Mouse (Mus musculus): ENCODE measurements around the gene Tfrc. TPM values are rescaled to one million over a fixed set of nuclear protein-coding genes. Genes with fewer than 3 reads are reported as not detected.

Gene Tfrc
- total and polyA plus RNA-seq, 3 experiments: 14.2 to 620 (median 507) TPM

DNA sequence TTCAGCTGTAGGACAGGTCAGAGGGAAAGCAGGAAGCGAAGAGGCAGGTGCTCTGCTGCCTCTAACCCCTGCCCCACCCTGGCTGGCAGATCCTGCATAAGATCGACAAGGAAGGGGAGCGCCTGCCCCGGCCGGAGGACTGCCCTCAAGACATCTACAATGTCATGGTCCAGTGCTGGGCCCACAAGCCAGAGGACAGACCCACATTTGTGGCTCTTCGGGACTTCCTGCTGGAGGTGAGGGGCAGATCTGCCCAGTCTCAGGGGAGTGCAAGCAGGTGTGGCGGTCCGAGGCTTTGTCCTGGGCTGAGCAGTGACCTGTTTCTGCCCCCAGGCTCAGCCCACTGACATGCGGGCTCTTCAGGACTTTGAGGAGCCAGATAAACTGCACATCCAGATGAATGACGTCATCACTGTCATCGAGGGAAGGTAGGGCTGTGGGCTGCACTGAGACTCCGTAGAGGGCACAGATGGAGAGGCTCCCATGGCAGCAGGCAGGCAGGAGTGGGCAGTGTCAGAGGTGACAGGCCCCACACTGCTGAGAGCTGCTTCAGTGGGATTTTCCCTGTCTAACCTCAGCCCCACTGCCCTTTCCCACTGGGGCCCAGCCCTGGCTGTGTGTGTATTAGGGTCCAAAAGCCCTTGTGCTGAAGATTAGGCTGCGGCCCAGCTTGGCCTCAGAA, 62.6 kb downstream of the Tfrc start:
- ATAC-seq (ENCODE audit: extremely low read depth, insufficient number of reproducible peaks, low FRiP score, poor library complexity, severe bottlenecking) (no peak), DNase-seq (ENCODE audit: low spot score) (no peak)
- H3K4me3 ChIP-seq (ENCODE audit: low read depth, low read length): peak overlapping the region; percentile 56; the same call in 1 of the 2 replicates
- H3K27me3 ChIP-seq (ENCODE audit: insufficient read depth, low read length): no peaks in the 10 kb centered on the region
- TF ChIP-seq CTCF (IDR thresholded peaks at IDR 0.05; ENCODE audit: low read depth, low read length): no peak
- TF ChIP-seq POLR2AphosphoS5 (IDR thresholded peaks at IDR 0.05; ENCODE audit: insufficient replicate concordance, low read depth, low read length): no peak
- TF ChIP-seq TAL1 (conservative IDR thresholded peaks at IDR 0.05; ENCODE audit: low read depth, low read length): no peak
- no peak for TF ChIP-seq GATA2 (IDR thresholded peaks at IDR 0.05; ENCODE audit: borderline replicate concordance, low read depth, low read length)
- TF ChIP-seq GATA1 (IDR thresholded peaks at IDR 0.05; ENCODE audit: borderline replicate concordance, low read length): no peak
- H3K4me1 ChIP-seq (ENCODE audit: insufficient read depth, low read depth, low read length): peaks cover 71% of the 10 kb centered on the region
- peaks cover 92% of the 10 kb centered on the region for H3K36me3 ChIP-seq (replicated peaks)
- H3K9me3 ChIP-seq (replicated peaks): no peaks in the 10 kb centered on the region

DNA sequence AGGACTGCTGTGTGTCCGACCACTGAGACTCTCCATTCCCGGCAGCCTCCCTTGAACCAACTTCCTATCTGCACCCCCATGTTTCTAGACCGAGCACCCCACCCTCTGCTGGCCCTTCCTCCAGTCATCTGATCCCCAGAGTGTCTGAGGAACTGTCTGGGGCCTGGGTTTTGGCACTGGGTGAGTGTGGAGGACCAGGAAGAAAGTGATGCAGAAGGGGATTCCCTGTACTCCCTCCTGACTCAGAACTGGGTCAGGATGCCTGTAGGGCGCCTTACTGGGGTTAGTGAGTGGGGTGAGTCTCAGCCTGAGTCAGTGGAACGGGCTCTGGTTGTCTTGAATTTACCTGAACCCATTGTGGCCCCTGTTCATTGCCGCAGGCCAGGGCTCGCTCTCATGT, 63.5 kb downstream of the Tfrc start:
- Histone ChIP-seq H3K4me1 (ENCODE audit: insufficient read depth, low read depth, low read length) (peaks cover 68% of the 10 kb centered on the region), H3K4me3 (ENCODE audit: low read depth, low read length) (no peak overlapping the region; the same call in 1 of the 2 replicates)

DNA sequence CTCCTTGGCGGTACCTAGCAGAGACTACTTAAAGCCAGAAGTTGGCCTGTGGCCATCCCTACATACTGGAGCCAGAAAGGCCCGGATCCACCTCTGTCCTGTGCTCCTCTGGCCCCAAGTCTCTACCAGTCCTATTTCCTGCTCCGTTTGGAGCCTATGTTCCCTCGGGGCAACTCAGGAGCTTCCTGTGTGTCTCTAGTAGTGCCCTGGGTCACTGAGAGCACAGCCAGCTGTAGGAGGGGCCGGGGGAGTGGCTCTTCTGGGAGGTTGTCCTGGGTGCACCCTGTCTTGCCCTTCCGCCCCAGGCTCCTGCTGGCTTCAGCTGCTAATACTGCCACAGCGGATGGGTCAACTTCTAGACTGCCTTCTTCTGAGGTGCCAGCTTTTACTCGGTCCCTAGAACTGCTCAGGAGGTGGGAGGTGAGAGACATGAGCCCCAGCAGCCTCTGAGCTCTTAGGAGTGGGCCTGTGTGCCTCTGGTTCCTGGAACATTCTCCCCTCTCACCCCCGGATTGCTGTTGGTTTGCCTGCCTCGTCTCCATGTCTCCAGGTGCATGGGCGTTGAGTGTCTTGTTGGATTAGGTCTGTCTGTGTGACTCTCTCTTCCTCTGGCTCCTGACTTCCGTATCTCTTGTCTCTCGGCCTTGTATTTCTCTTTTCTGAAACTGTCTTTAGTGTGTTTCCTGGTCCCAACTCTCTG, 64.3 kb downstream of the Tfrc start:
- Histone ChIP-seq H3K9me3 (replicated peaks) (no peaks in the 10 kb centered on the region), H3K27me3 (ENCODE audit: insufficient read depth, low read length) (no peaks in the 10 kb centered on the region), H3K4me1 (ENCODE audit: insufficient read depth, low read depth, low read length) (peaks cover 65% of the 10 kb centered on the region), H3K36me3 (replicated peaks) (peaks cover 99% of the 10 kb centered on the region), H3K4me3 (ENCODE audit: low read depth, low read length) (no peak overlapping the region; the same call in 1 of the 2 replicates)
- DNase-seq (ENCODE audit: low spot score) (no peak), ATAC-seq (ENCODE audit: extremely low read depth, insufficient number of reproducible peaks, low FRiP score, poor library complexity, severe bottlenecking) (no peak)
- no peak for TF ChIP-seq POLR2AphosphoS5 (IDR thresholded peaks at IDR 0.05; ENCODE audit: insufficient replicate concordance, low read depth, low read length)
- no peak for TF ChIP-seq TAL1 (conservative IDR thresholded peaks at IDR 0.05; ENCODE audit: low read depth, low read length)
- no peak for TF ChIP-seq GATA2 (IDR thresholded peaks at IDR 0.05; ENCODE audit: borderline replicate concordance, low read depth, low read length)
- TF ChIP-seq CTCF (IDR thresholded peaks at IDR 0.05; ENCODE audit: low read depth, low read length): no peak
- no peak for TF ChIP-seq GATA1 (IDR thresholded peaks at IDR 0.05; ENCODE audit: borderline replicate concordance, low read length)

More for the DNA sequence above, 63.5 kb downstream of the Tfrc start:
- ATAC-seq (ENCODE audit: extremely low read depth, insufficient number of reproducible peaks, low FRiP score, poor library complexity, severe bottlenecking) (no peak), DNase-seq (ENCODE audit: low spot score) (no peak)
- TF ChIP-seq POLR2AphosphoS5 (IDR thresholded peaks at IDR 0.05; ENCODE audit: insufficient replicate concordance, low read depth, low read length): no peak
- Histone ChIP-seq H3K36me3 (replicated peaks) (peaks cover 99% of the 10 kb centered on the region), H3K9me3 (replicated peaks) (no peaks in the 10 kb centered on the region), H3K27me3 (ENCODE audit: insufficient read depth, low read length) (no peaks in the 10 kb centered on the region)

DNA sequence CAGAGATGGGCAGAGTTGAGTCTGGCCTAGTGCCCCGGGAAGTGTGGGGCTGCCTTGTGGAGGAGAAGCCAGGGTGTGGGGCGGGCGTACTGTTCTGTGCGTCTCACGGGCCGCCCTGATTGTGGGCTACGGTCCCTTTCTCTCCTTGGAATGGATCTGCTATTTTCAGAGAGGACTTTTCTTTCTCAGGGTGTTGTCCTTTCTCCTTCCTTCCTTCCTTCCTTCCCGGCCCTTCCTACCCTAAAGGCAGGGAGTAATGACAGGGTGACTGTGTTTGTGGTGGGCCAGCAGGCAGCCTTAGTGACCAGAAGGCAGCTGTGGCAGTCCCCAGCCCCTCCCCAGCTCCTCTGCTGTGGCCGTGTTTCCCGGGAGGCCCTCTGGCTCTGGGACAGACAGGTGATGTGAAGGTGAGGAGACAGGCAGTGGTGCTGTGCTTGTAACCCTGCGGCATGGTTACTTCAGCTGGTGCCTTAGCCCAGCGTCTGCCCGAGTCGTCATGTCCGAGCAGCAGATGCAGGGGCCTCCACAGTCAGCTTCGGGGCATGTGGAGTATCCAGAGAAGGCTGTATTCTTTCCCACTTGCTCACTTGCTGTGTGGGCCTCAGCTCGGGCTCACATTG, 65.5 kb downstream of the Tfrc start:
- TF ChIP-seq POLR2AphosphoS5 (IDR thresholded peaks at IDR 0.05; ENCODE audit: insufficient replicate concordance, low read depth, low read length) (no peak), GATA2 (IDR thresholded peaks at IDR 0.05; ENCODE audit: borderline replicate concordance, low read depth, low read length) (no peak), GATA1 (IDR thresholded peaks at IDR 0.05; ENCODE audit: borderline replicate concordance, low read length) (no peak), TAL1 (conservative IDR thresholded peaks at IDR 0.05; ENCODE audit: low read depth, low read length) (no peak), CTCF (IDR thresholded peaks at IDR 0.05; ENCODE audit: low read depth, low read length) (no peak)
- peaks cover 100% of the 10 kb centered on the region for H3K36me3 ChIP-seq (replicated peaks)
- H3K27me3 ChIP-seq (ENCODE audit: insufficient read depth, low read length): no peaks in the 10 kb centered on the region
- H3K9me3 ChIP-seq (replicated peaks): no peaks in the 10 kb centered on the region
- no peak overlapping the region for H3K4me3 ChIP-seq (ENCODE audit: low read depth, low read length)
- ATAC-seq (ENCODE audit: extremely low read depth, insufficient number of reproducible peaks, low FRiP score, poor library complexity, severe bottlenecking) (no peak), DNase-seq (ENCODE audit: low spot score) (no peak)
- peaks cover 62% of the 10 kb centered on the region for H3K4me1 ChIP-seq (ENCODE audit: insufficient read depth, low read depth, low read length)

DNA sequence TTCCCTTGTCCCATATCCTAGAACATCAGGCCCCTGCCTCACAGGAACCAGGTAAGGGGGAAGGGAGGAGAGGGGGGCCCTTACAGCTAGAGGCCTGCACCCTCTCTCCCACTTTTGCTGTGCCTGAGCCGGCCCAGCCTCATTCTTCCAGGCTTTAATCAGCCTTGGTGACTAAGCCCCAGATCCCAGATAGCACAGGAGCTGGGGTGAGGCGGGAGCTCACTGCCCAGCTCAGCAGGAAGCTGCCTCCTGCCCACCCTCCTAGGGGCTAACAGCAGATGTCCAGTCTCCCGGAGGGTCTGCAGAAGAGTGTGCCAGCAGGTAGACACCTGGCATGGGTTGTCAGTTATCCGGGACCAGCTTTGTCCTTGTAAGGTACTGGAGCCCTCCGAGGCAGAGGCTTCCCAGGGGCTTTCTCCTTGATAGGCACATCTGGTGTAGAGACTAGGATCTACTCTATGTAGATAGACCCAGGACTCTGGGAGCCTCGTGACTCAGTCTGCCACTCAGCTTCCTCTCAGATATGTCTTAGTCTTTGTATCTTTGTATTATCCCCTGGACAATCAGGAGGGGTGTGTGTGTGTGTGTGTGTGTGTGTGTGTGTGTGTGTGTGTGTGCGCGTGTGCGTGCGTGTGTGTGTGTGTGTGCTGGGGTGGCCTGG, 68.5 kb downstream of the Tfrc start:
- no peak for TF ChIP-seq CTCF (IDR thresholded peaks at IDR 0.05; ENCODE audit: low read depth, low read length)
- TF ChIP-seq GATA2 (IDR thresholded peaks at IDR 0.05; ENCODE audit: borderline replicate concordance, low read depth, low read length): no peak
- TF ChIP-seq TAL1 (conservative IDR thresholded peaks at IDR 0.05; ENCODE audit: low read depth, low read length): no peak
- no peak for TF ChIP-seq POLR2AphosphoS5 (IDR thresholded peaks at IDR 0.05; ENCODE audit: insufficient replicate concordance, low read depth, low read length)
- ATAC-seq (ENCODE audit: extremely low read depth, insufficient number of reproducible peaks, low FRiP score, poor library complexity, severe bottlenecking) (peak; percentile 22; the same call in 1 of the 2 replicates), DNase-seq (ENCODE audit: low spot score) (no peak)
- H3K4me3 ChIP-seq (ENCODE audit: low read depth, low read length): no peak overlapping the region
- no peaks in the 10 kb centered on the region for H3K27me3 ChIP-seq (ENCODE audit: insufficient read depth, low read length)
- peaks cover 44% of the 10 kb centered on the region for H3K4me1 ChIP-seq (ENCODE audit: insufficient read depth, low read depth, low read length)
- no peaks in the 10 kb centered on the region for H3K9me3 ChIP-seq (replicated peaks)
- peaks cover 98% of the 10 kb centered on the region for H3K36me3 ChIP-seq (replicated peaks)

DNA sequence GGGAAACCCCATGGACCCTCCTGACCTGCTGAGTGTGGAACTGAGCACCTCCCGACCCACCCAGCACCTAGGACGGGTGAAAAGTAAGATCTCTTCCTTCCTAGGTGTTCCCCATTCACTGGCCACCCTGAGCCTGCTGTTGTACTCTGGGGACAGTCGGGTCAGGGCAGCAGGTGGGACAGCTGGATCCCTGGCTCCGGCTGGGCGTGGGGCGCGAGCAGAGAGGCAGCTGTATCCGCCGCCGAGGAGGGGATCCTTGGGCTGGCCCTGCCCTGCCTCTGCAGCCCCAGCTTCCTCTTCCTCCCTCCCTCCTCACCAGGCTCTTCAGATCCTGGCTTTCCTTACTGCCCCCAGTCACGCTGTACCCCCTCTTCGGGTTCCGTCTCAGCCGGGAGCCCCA, 69.2 kb downstream of the Tfrc start:
- TF ChIP-seq GATA2 (IDR thresholded peaks at IDR 0.05; ENCODE audit: borderline replicate concordance, low read depth, low read length) (no peak), TAL1 (conservative IDR thresholded peaks at IDR 0.05; ENCODE audit: low read depth, low read length) (no peak), CTCF (IDR thresholded peaks at IDR 0.05; ENCODE audit: low read depth, low read length) (no peak), POLR2AphosphoS5 (IDR thresholded peaks at IDR 0.05; ENCODE audit: insufficient replicate concordance, low read depth, low read length) (no peak), GATA1 (IDR thresholded peaks at IDR 0.05; ENCODE audit: borderline replicate concordance, low read length) (no peak)
- no peak for ATAC-seq (ENCODE audit: extremely low read depth, insufficient number of reproducible peaks, low FRiP score, poor library complexity, severe bottlenecking)
- H3K36me3 ChIP-seq (replicated peaks): peaks cover 96% of the 10 kb centered on the region
- no peak overlapping the region for H3K4me3 ChIP-seq (ENCODE audit: low read depth, low read length)
- H3K9me3 ChIP-seq (replicated peaks): no peaks in the 10 kb centered on the region
- no peaks in the 10 kb centered on the region for H3K27me3 ChIP-seq (ENCODE audit: insufficient read depth, low read length)
- peaks cover 41% of the 10 kb centered on the region for H3K4me1 ChIP-seq (ENCODE audit: insufficient read depth, low read depth, low read length)
- DNase-seq (ENCODE audit: low spot score): no peak
